Mouse (Mus musculus): ENCODE results near the gene Ppargc1a.

DNA sequence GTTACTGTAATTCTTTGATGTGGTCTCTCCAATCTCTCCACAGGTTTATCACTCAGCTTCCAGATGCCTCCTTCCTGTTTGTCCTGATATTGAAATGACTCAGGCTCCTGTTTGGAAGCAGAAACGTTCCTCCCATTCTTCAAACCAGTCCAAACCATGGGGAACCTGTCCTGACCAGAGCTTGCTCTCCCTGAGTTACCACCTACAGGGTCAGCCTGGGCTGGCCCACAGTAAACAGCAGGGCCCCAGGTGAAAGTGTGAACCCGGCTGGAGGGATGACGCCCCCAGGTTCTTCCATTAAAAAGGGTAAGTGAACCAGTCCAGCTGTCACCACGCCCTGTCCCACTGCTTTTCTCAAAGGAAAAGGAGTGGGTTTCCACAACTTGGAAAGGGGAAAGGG is 15.5 kb upstream of the Ppargc1a start:
- no peak for TF ChIP-seq CTCF (IDR thresholded peaks at IDR 0.05; ENCODE audit: low read depth, low read length)
- TF ChIP-seq POLR2A (IDR thresholded peaks at IDR 0.05; ENCODE audit: borderline replicate concordance, low read depth, low read length) = no peak

Data from bone marrow macrophage, adult 2 months (primary cell).